Mouse (Mus musculus): ENCODE data around the gene Slc25a43.
"Not testable (repeated sequence)": the region's sequence is repeated elsewhere in the genome, so short reads cannot be mapped to it uniquely, and the experiment has no call there.

Slc25a43 gene

GRCm38 (mm10) chrX:36777694-36778093, 34.2 kb downstream of the Slc25a43 start:
- DNase-seq (ENCODE audit: low read depth, low spot score), result no peak

- DNase-seq (ENCODE audit: low read depth, low spot score), result no peak
Observed at GRCm38 (mm10) chrX:36789360-36789759, 45.9 kb downstream of the Slc25a43 start.

- DNase-seq (ENCODE audit: low read depth, low spot score), result no peak
Observed at GRCm38 (mm10) chrX:36794571-36794970, 51.1 kb downstream of the Slc25a43 start.

GRCm38 (mm10) chrX:36795424-36796162, 52.1 kb downstream of the Slc25a43 start, which contains the start of gene Slc25a5:
Gene Slc25a5, plus strand, starts transcription at chrX:36795651.
- DNase-seq (ENCODE audit: low read depth, low spot score), result no peak

GRCm38 (mm10) chrX:36796163-36796581, 52.7 kb downstream of the Slc25a43 start:
- DNase-seq (ENCODE audit: low read depth, low spot score), result peak; percentile 73

- not testable (repeated sequence) for DNase-seq (ENCODE audit: low read depth, low spot score)
Observed at GRCm38 (mm10) chrX:36796734-36797133, 53.3 kb downstream of the Slc25a43 start.

GRCm38 (mm10) chrX:36799131-36799879, 55.8 kb downstream of the Slc25a43 start:
- DNase-seq (ENCODE audit: low read depth, low spot score), result no peak

- no peak for DNase-seq (ENCODE audit: low read depth, low spot score)
Observed at GRCm38 (mm10) chrX:36803189-36803588, 59.7 kb downstream of the Slc25a43 start.

- no peak for DNase-seq (ENCODE audit: low read depth, low spot score)
Observed at GRCm38 (mm10) chrX:36804196-36804595, 60.7 kb downstream of the Slc25a43 start.

GRCm38 (mm10) chrX:36805466-36806235, 62.2 kb downstream of the Slc25a43 start:
- no peak for DNase-seq (ENCODE audit: low read depth, low spot score)

- DNase-seq (ENCODE audit: low read depth, low spot score), result peak; percentile 61
Observed at GRCm38 (mm10) chrX:36807360-36808317, 64.2 kb downstream of the Slc25a43 start.

- no peak for DNase-seq (ENCODE audit: low read depth, low spot score)
Observed at GRCm38 (mm10) chrX:36808318-36808683, 64.8 kb downstream of the Slc25a43 start.

GRCm38 (mm10) chrX:36811377-36811776, 67.9 kb downstream of the Slc25a43 start:
- no peak for DNase-seq (ENCODE audit: low read depth, low spot score)

GRCm38 (mm10) chrX:36814161-36814836, 70.8 kb downstream of the Slc25a43 start:
- DNase-seq (ENCODE audit: low read depth, low spot score), result no peak

- DNase-seq (ENCODE audit: low read depth, low spot score), result no peak
Observed at GRCm38 (mm10) chrX:36815022-36815421, 71.6 kb downstream of the Slc25a43 start.

GRCm38 (mm10) chrX:36815439-36815838, 72.0 kb downstream of the Slc25a43 start:
- DNase-seq (ENCODE audit: low read depth, low spot score), result no peak

GRCm38 (mm10) chrX:36816368-36816899, 73.0 kb downstream of the Slc25a43 start:
- no peak for DNase-seq (ENCODE audit: low read depth, low spot score)

- no peak for DNase-seq (ENCODE audit: low read depth, low spot score)
Observed at GRCm38 (mm10) chrX:36816953-36817441, 73.5 kb downstream of the Slc25a43 start.

- no peak for DNase-seq (ENCODE audit: low read depth, low spot score)
Observed at GRCm38 (mm10) chrX:36819575-36819974, 76.1 kb downstream of the Slc25a43 start.

GRCm38 (mm10) chrX:36820201-36820600, 76.7 kb downstream of the Slc25a43 start:
- no peak for DNase-seq (ENCODE audit: low read depth, low spot score)

All from retina, postnatal 7 days (tissue).